Mouse (Mus musculus): Measurements from ENCODE around the gene Zfp418. TPM values are rescaled to one million over a fixed set of nuclear protein-coding genes. Genes with fewer than 3 reads are reported as not detected.
"Not testable (repeated sequence)": the region's sequence is repeated elsewhere in the genome, so short reads cannot be mapped to it uniquely, and the experiment has no call there.

Zfp418 gene
- polyA plus RNA-seq, 1 experiment, result 0.80 TPM

DNA sequence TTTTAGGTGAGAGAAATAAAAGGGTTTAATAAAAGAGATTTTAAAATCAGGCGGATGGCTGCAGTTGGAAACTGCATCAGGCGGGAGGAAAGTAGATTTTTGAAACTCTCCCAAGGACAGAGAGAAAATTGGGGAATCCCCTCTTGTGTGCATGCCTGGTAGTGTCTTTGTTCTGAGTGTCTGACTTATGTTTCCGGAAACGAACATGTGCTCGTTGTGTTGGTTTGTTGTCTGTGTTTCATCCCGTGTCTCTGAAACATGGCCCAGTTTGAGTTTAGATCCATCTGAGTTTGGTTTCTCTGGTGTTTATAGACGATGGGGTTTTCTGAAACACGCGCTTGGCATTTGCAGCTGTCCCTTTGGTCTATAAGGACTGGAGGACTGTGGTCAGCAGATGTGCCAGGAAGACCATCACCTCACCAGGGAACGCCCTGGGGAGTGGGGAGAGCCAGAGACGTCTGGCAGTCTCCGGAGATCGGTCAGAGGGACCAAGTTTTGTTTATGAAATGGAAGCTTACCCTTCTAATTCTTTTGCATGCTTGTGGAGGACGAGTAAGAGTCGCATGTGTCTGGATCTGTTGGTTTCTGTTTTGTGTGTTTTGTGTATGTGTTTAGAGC, 25.0 kb upstream of the Zfp418 start:
- no peak for DNase-seq

DNA sequence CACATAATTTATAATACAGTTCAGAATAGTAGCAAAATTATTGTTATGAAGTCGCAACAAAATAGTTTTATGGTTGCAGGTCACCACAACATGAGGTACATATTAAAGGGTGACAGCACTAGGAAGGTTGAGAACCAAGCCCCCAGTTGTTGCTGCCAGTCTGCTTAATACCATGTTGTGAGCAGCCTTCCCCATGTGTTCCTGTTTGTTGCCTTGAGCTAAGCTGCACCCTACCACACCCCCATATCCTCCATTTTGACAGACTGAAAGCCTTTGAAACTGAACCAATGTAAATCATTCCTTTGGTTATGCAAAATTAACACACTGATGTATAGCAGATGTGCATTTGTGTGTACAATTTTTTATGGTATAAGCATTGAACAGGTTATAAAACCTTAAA, 14.8 kb downstream of the Zfp418 start:
- no peak for TF ChIP-seq POLR2A (IDR thresholded peaks at IDR 0.05; ENCODE audit: control insufficient read depth, extremely low read depth, insufficient read depth, low read length, poor library complexity)
- no peak for TF ChIP-seq CTCF (IDR thresholded peaks at IDR 0.05; ENCODE audit: borderline replicate concordance, control insufficient read depth, extremely low read depth, insufficient read depth, low read length, poor library complexity)
- Histone ChIP-seq H3K27me3 (ENCODE audit: control insufficient read depth, insufficient read depth, low read length) (no peaks in the 10 kb centered on the region), H3K4me1 (replicated peaks; ENCODE audit: control insufficient read depth, insufficient read depth, low read length) (no peaks in the 10 kb centered on the region), H3K4me3 (ENCODE audit: control insufficient read depth, insufficient read depth, low read length) (no peak overlapping the region), H3K36me3 (ENCODE audit: control insufficient read depth, insufficient read depth, low read length) (peaks cover 5% of the 10 kb centered on the region; the same call in 1 of the 2 replicates), H3K27ac (ENCODE audit: control insufficient read depth, insufficient read depth, low read length) (no peak overlapping the region)
- no peak for DNase-seq
- 100% methylated on average over 1 of the region's 1 CpGs for WGBS

More for the DNA sequence above, 25.0 kb upstream of the Zfp418 start:
- H3K27ac ChIP-seq (ENCODE audit: control insufficient read depth, insufficient read depth, low read length), result no peak overlapping the region
- H3K4me1 ChIP-seq (replicated peaks; ENCODE audit: control insufficient read depth, insufficient read depth, low read length), result no peaks in the 10 kb centered on the region
- no peaks in the 10 kb centered on the region for H3K27me3 ChIP-seq (ENCODE audit: control insufficient read depth, insufficient read depth, low read length)
- no peaks in the 10 kb centered on the region for H3K36me3 ChIP-seq (ENCODE audit: control insufficient read depth, insufficient read depth, low read length)
- TF ChIP-seq CTCF (IDR thresholded peaks at IDR 0.05; ENCODE audit: borderline replicate concordance, control insufficient read depth, extremely low read depth, insufficient read depth, low read length, poor library complexity), result no peak
- TF ChIP-seq POLR2A (IDR thresholded peaks at IDR 0.05; ENCODE audit: control insufficient read depth, extremely low read depth, insufficient read depth, low read length, poor library complexity), result no peak
- 93% methylated on average over 15 of the region's 15 CpGs for WGBS
- no peak overlapping the region for H3K4me3 ChIP-seq (ENCODE audit: control insufficient read depth, insufficient read depth, low read length)

DNA sequence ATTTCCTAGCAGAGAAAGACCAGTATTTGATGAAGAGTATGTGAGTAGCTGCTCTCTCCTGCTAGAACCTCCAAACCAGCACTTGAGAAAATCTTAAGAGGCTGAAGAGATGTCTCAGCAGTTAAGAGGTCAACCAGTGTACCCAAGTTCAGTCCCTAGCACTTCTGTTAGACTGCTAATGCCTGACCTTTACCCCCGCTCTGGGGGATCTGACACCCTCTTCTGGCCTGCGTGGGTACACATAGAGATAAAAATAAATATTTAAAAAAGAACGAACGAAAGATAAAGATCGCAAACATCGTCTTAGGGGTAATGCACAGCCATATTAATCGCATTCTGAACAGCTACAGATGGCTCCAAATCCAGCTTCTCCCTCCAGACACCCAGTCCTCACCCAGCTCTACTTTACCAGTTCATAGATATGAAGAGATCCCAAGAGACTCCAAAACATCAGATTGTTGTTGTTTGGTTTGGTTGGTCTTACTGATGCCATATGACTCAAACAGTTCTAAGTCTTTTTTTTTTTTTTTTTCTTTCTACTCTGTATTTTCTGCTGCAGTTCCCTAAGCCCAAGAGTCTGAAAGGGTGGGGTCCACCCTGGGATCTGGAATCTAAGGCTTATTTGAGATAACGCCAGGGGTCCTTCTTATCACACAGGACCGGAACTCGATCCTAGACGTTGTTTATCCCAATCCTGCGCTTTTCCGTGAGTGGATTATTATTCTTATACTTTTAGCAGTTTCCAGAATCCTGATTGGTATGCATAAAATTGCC, 16.5 kb downstream of the Zfp418 start:
- H3K27ac ChIP-seq (ENCODE audit: control insufficient read depth, insufficient read depth, low read length), result no peak overlapping the region
- H3K4me3 ChIP-seq (ENCODE audit: control insufficient read depth, insufficient read depth, low read length), result no peak overlapping the region
- 43% methylated on average over 13 of the region's 13 CpGs for WGBS
- H3K36me3 ChIP-seq (ENCODE audit: control insufficient read depth, insufficient read depth, low read length), result no peaks in the 10 kb centered on the region
- no peak for TF ChIP-seq CTCF (IDR thresholded peaks at IDR 0.05; ENCODE audit: borderline replicate concordance, control insufficient read depth, extremely low read depth, insufficient read depth, low read length, poor library complexity)
- no peak for TF ChIP-seq POLR2A (IDR thresholded peaks at IDR 0.05; ENCODE audit: control insufficient read depth, extremely low read depth, insufficient read depth, low read length, poor library complexity)
- H3K4me1 ChIP-seq (replicated peaks; ENCODE audit: control insufficient read depth, insufficient read depth, low read length), result no peaks in the 10 kb centered on the region
- H3K27me3 ChIP-seq (ENCODE audit: control insufficient read depth, insufficient read depth, low read length), result no peaks in the 10 kb centered on the region
- no peak for DNase-seq

DNA sequence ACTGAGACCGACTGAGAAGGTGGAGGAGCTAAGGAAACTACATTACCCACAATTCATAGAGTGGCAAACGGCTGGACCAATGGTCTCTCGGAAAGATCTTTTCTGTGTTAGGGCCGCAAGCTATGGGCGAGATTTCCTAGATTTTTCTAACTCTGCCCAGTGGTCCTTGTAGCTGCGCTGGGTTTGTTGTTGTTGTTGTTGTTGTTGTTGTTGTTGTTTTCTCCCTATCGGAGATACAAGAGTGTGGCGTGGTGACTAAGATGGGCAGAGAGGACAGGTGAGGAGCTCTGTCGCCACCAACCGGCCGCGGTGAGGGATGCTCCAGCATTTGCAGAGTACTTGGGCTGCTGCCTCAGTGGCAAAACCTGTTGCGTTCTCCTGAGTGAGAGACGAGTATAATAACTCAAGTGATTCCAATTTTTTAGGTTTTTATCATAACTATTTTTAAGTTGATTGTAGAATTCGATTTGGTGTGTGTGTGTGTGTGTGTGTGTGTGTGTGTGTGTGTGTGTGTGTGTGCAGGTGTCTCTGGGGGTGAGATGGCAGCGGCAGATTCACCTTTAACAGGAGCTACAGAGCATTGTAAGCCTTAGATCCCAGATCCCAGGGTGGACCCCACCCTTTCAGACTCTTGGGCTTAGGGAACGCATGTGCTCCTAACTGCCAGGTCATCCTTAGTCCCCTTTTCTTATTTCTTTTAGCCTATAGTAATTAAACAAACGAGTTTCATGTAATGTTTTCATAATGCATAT, 17.2 kb downstream of the Zfp418 start:
- no peaks in the 10 kb centered on the region for H3K27me3 ChIP-seq (ENCODE audit: control insufficient read depth, insufficient read depth, low read length)
- H3K4me1 ChIP-seq (replicated peaks; ENCODE audit: control insufficient read depth, insufficient read depth, low read length), result no peaks in the 10 kb centered on the region
- H3K36me3 ChIP-seq (ENCODE audit: control insufficient read depth, insufficient read depth, low read length), result no peaks in the 10 kb centered on the region
- no peak overlapping the region for H3K27ac ChIP-seq (ENCODE audit: control insufficient read depth, insufficient read depth, low read length)
- 11% methylated on average over 18 of the region's 18 CpGs for WGBS
- peak; percentile 81 for DNase-seq
- H3K4me3 ChIP-seq (ENCODE audit: control insufficient read depth, insufficient read depth, low read length), result peak overlapping the region; percentile 43
- TF ChIP-seq CTCF (IDR thresholded peaks at IDR 0.05; ENCODE audit: borderline replicate concordance, control insufficient read depth, extremely low read depth, insufficient read depth, low read length, poor library complexity), result peak; percentile 59; the same call in 1 of the 2 replicates
- no peak for TF ChIP-seq POLR2A (IDR thresholded peaks at IDR 0.05; ENCODE audit: control insufficient read depth, extremely low read depth, insufficient read depth, low read length, poor library complexity)

DNA sequence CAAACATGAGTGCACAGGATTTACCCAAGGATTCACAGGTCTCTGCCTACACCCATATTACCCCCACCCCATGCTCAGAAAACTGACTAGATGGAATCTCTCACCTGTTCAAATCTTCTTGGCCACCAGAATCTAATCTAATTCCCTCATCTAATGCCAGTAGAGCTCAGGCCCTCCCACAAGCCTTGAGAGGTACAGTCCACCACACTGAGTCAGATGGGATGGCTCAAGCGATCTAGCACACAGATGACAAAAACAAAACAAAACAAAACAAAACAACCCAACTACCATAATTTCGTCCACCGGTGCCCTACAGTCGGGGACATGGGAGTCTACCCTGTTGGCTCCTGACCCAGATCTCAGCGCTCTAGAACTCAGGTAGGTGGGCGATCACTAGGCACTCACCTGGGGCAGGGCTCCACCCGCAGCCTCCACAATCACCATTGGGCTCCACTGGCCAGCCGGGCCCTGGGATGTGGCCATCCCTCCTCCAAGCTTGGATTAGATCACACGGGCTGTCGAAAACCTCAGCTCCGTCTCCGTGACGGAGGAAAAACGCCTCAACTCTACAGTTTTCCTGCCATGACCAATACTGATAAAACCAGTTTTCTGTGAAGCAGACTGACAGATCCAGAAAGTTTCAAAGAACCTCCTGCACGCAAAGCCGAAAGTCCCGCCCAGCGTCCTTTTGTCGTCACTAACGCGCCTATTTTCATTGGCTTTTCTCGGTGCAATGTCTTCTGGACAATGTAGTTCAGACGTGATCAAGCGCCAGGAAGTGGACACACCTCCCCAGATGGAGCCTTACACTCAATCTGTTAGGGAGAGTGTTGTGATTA, 38.4 kb downstream of the Zfp418 start, which contains the start of gene Zfp772:
Gene Zfp772 (minus strand): TSS at position 686 of the 839 bp plus-strand sequence.
- not testable (repeated sequence) for H3K4me1 ChIP-seq (replicated peaks; ENCODE audit: control insufficient read depth, insufficient read depth, low read length); H3K27ac ChIP-seq (ENCODE audit: control insufficient read depth, insufficient read depth, low read length); H3K36me3 ChIP-seq (ENCODE audit: control insufficient read depth, insufficient read depth, low read length); H3K27me3 ChIP-seq (ENCODE audit: control insufficient read depth, insufficient read depth, low read length)
- H3K4me3 ChIP-seq (ENCODE audit: control insufficient read depth, insufficient read depth, low read length), result peak within 1 kb of the TSS; percentile 69
- peak; percentile 47 for DNase-seq
- WGBS, result 1% methylated on average over 24 of the region's 24 CpGs

Other genes with a start within 250 kb of the Zfp418 start
- 0.18 TPM in 1 of 2 replicates, not detected in the other for gene Aurkc, start 176.0 kb upstream of the Zfp418 start, polyA plus RNA-seq (2012; rRNA removed)
- 14.6 and 18.5 TPM in 2 replicates for gene Zfp954, start 49.8 kb upstream of the Zfp418 start, polyA plus RNA-seq (2012; rRNA removed)
- 1.4 and 1.7 TPM in 2 replicates for gene Zfp773, start 34.6 kb upstream of the Zfp418 start, polyA plus RNA-seq (2012; rRNA removed)
- gene Zfp772, start 38.7 kb downstream of the Zfp418 start, polyA plus RNA-seq (2012; rRNA removed), result 1.3 TPM in 2 replicates
- 0.08 and 0.14 TPM in 2 replicates for gene Vmn2r29, start 76.0 kb downstream of the Zfp418 start, polyA plus RNA-seq (2012; rRNA removed)
- gene Gm45844, start 107.0 kb downstream of the Zfp418 start, polyA plus RNA-seq (2012; rRNA removed), result 0.38 and 2.3 TPM in 2 replicates
- 43.0 and 46.7 TPM in 2 replicates for gene Clcn4, start 129.5 kb downstream of the Zfp418 start, polyA plus RNA-seq (2012; rRNA removed)
- not detected in 2 replicates for gene Vmn2r30, start 166.3 kb downstream of the Zfp418 start, polyA plus RNA-seq (2012; rRNA removed)
- gene Gm45783, start 203.2 kb downstream of the Zfp418 start, polyA plus RNA-seq (2012; rRNA removed), result not detected in 2 replicates
- gene Vmn2r31, start 228.4 kb downstream of the Zfp418 start, polyA plus RNA-seq (2012; rRNA removed), result not detected in 2 replicates

Data from thymus, adult 2 months (tissue).